Mouse (Mus musculus) heart, adult 2 months (tissue): ENCODE results near the gene Tmem107.

Experiments used
- EP300 ChIP-seq: fragments of 200-500 bp; IDR thresholded peaks from 2 replicates; pipeline ENCODE4 v1.6.1; 2011; ENCODE audit warnings: low read depth, low read length, control low read depth; ENCODE audit not compliant: insufficient read depth
- POLR2A ChIP-seq: fragments of 200-500 bp; IDR thresholded peaks from 2 replicates; pipeline ENCODE4 v1.6.1; 2011; ENCODE audit warnings: mild to moderate bottlenecking, low read depth, low read length, control low read depth; ENCODE audit not compliant: insufficient read depth

DNA sequence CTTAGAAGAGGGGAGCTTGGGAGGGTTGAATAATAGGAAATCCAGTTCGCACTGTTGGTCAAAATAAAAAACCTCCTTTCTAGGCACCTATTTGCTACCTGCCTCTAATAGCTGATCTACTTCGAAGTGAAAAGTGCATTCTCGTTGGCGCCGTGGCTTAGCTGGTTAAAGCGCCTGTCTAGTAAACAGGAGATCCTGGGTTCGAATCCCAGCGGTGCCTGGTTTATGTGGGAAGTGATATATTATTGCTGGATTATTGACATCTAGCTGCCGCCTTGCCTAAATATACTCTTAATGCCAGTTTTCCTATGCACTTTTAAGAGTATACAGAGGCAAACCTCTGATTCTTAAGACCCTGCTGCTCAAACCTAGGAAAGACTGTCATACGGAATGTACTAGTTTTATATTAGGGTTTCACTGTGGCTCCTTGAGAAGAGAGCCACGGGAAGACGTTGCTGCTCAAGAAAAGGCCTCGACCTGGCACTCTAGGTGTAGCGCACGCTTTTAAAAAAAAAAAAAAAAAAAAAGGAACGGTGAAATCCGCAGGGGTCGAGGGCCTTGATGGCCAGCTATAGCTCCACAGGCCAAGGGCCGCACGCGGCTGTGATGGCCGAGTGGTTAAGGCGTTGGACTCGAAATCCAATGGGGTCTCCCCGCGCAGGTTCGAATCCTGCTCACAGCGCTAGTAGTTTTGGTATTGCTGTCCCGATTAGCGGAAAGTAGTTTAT is 39.9 kb downstream of the Tmem107 start:
- peak; percentile 68 for TF ChIP-seq POLR2A
- peak; percentile 94 for TF ChIP-seq EP300
